Mouse (Mus musculus) embryonic fibroblast, embryonic 13.5 days (primary cell): ENCODE measurements at regions not wholly inside any gene's neighbourhood (a gene's known extent, or its start where the extent isn't known, plus 50 kb on each side); places are given as distances from the start of the nearest gene placed in this dataset.

ENCODE experiments used
- CTCF ChIP-seq: IDR thresholded peaks from 2 replicates; pipeline ENCODE4 v1.5.1; 2011; ENCODE audit warnings: mild to moderate bottlenecking, control low read depth, low read length, moderate library complexity, borderline replicate concordance; ENCODE audit not compliant: insufficient read depth
- POLR2A ChIP-seq: IDR thresholded peaks from 2 replicates; pipeline ENCODE4 v1.6.1; 2011; ENCODE audit warnings: low read depth, mild to moderate bottlenecking, control low read depth, low read length, moderate library complexity

DNA sequence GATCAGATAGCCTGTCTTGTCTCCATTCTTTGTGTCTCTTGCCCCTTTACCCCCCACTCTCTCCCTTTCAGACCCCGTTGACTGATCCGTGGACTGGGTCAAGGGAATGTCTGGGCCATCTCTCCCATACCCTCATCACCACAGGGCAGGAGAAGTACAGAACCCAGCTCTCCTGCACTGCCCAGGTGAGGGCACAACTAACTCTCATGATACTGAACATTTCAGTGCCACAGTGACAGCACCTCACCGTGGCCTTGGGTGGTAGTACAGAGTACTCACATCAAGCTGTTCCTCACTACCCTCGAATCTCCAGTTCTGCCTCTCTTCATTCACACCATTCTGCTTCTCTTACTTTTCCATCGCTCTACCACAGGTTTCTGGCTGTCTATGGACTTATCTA, 114.9 kb upstream of the Tdrd3 start:
- TF ChIP-seq POLR2A: no peak
- no peak for TF ChIP-seq CTCF
